Mouse (Mus musculus) testis, adult 2 months (tissue): ENCODE measurements around the gene Anxa7.

Experiments used
- CTCF ChIP-seq: fragments of 200-500 bp; IDR thresholded peaks from 2 replicates; pipeline ENCODE4 v1.5.1; 2012; ENCODE audit warnings: low read depth, mild to moderate bottlenecking, inconsistent platforms, low read length, moderate library complexity; ENCODE audit not compliant: control insufficient read depth, insufficient read depth, insufficient replicate concordance
- POLR2A ChIP-seq: fragments of 200-500 bp; IDR thresholded peaks from 2 replicates; pipeline ENCODE4 v1.6.1; 2012; ENCODE audit warnings: low read depth, mild to moderate bottlenecking, inconsistent platforms, low read length, moderate library complexity; ENCODE audit not compliant: control insufficient read depth

- TF ChIP-seq POLR2A: no peak
- TF ChIP-seq CTCF: no peak
Observed at GRCm38 (mm10) chr14:20423046-20423445, 56.9 kb downstream of the Anxa7 start.
